Mouse (Mus musculus): ENCODE results near the gene Lgmn. TPM values are rescaled to one million over a fixed set of nuclear protein-coding genes. Genes with fewer than 3 reads are reported as not detected.

The Lgmn gene
- polyA plus RNA-seq, 1 experiment = 155 TPM

GRCm38 (mm10) chr12:102391982-102392381 lies 47.6 kb downstream of the Lgmn start:
- DNase-seq (ENCODE audit: low read depth) = no peak

GRCm38 (mm10) chr12:102391109-102391508 lies 48.5 kb downstream of the Lgmn start:
- no peak for DNase-seq (ENCODE audit: low read depth)

DNA sequence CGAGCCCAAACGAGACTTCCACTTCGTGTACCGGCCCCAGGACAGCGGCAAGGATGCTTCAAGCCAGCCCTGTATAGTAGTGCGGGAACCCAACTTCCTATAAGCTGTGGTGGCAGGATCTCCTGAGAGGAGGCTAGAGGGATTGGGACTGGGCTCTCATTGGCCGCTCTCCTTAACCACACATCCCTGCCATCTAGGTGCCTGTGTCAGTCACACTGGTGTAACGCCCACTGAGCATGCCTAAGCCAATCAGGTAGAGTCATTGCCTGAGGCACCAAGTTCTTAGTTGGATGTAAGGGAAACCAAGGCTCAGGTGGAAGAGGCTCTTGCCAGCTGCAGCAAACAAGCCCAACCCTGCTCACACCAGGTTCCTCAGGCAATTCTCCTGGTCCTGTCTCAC lies 49.6 kb downstream of the Lgmn start:
- DNase-seq (ENCODE audit: low read depth) = no peak

DNA sequence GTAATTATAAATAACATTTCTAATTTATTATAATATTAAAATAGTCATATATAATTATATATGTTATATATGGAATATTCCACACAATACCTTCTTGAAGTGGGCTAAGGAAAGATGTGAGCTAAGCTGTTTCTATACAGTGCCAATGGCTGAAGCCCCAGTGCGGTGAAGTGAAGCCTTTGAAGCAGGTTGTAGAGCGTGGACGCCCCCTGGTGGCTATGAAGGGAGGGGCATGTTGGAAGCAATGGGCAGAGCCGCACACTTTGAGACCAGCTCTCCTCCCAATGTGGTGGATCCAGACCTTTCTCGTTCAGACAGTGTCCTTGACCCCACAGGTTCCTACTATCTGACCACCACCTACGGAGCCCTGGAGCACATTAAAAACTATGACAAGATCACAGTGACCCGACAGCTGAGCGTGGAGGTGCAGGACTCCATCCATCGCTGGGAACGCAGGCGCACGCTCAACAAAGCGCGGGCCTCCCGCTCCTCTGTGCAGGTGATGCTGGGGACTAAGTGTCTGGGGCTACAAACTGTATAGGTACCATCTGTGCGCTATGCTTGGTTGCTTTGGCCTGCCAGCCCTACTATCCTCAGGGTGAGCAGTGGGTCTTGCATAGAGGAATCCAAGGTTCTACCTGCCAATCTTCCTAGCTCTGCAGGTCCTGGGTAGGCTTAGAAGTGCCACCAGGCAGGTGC lies 52.2 kb downstream of the Lgmn start:
- DNase-seq (ENCODE audit: low read depth) = no peak

GRCm38 (mm10) chr12:102384819-102385218 lies 54.8 kb downstream of the Lgmn start:
- DNase-seq (ENCODE audit: low read depth) = no peak

DNA sequence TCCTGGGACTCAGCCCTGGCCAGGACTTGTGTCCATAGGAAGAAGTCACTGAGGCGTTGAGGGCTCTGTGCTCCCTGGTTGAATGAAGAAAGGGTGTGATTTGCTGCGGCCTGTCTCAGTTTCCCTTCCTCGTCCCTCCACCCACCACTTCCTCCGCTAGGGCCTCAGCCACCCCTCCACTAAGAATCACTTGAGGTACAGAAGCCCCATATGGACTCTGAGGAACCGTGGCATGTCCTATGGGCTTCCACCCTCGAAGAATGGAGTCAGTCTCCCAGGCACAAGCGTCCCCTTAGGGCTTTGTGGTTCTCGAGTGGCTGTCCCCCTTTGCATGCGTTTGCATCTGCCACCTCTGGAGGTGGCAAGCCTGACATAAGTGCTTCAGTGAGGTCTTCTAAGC lies 56.3 kb downstream of the Lgmn start:
- DNase-seq (ENCODE audit: low read depth) = no peak

DNA sequence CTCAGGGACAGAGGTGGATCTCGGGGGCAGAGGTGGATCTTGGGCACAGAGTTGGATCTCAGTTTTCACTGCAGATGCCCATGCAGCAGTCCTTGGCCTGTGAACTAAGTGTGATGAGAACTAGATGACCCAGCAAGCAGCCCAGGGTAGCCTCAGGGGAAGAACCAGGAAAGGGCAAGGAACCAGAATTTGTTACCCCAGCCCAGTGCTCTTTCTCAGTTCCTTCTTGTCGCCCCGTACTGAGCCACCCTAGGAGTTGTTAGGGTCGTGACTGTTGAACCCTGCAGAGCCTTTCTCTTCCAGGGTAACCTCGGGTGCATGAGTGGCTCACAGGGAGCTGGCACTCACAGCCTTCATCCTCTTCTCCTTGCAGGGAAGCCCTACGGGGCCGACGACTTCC lies 57.4 kb downstream of the Lgmn start:
- DNase-seq (ENCODE audit: low read depth) = no peak

GRCm38 (mm10) chr12:102372322-102372721 lies 67.3 kb downstream of the Lgmn start:
- no peak for DNase-seq (ENCODE audit: low read depth)

DNA sequence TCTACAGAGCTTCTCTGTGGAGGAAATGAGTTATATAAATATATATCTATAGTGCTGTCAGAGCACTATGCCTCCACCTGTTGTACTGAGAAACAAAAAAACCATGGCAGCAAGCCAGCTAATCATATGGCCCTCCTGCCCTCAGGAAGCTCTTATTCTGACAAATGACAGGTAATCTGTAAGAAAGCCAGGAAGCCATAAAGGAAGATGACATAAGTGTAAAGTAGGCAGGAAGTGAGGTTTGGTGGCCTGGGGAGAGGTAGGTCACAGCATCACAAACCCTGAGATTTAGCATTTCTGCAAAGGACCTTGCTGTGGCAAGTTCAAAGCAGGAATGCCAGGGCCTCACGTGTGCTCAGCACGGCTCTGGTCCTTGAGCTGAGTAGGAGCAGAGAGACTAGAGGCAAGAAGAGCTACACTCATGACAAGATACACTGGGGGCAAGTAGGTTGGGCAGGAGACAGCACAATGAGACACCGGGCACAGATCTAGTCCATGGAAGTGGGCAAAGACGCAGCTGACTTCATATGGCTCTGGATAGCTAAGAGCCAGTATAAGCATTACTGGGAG lies 68.6 kb downstream of the Lgmn start:
- DNase-seq (ENCODE audit: low read depth) = no peak

DNA sequence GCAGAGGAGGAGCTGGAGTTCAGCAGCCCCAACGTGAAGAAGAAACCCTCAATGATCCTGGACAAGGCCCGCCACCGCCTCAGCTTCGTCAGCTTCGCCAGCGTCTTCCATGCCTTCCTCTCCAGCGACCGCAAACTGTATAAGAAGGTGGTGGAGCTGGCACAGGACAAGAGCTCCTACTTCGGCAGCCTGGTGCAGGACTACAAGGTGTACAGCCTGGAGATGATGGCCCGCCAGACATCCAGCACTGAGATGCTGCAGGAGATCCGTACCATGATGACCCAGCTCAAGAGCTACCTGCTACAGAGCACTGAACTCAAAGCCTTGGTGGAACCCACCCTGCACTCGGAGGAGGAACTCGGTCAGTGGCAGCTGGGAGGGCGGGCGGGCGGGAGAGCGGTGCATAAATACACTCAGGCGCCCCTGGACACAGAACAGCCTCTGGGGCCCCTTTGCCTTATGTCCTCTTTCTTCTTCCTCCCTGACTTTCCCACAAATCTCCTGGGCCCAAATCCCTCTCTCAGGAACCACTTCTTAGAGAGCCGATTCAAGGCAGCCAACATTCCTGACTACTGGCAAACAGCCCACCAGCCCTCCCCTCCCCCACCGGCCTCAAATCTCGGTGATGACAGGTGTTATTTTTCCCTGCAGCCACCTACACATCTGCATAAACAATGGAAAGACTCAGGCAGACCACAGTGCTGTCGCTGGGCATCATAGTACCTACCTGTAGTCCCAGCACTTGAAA lies 70.0 kb downstream of the Lgmn start:
- no peak for DNase-seq (ENCODE audit: low read depth)

- DNase-seq (ENCODE audit: low read depth) = no peak
These were observed 71.1 kb downstream of the Lgmn start for GRCm38 (mm10) chr12:102368556-102368955.

GRCm38 (mm10) chr12:102368066-102368465 lies 71.5 kb downstream of the Lgmn start:
- no peak for DNase-seq (ENCODE audit: low read depth)

- no peak for DNase-seq (ENCODE audit: low read depth)
These were observed 72.5 kb downstream of the Lgmn start for GRCm38 (mm10) chr12:102367075-102367474.

DNA sequence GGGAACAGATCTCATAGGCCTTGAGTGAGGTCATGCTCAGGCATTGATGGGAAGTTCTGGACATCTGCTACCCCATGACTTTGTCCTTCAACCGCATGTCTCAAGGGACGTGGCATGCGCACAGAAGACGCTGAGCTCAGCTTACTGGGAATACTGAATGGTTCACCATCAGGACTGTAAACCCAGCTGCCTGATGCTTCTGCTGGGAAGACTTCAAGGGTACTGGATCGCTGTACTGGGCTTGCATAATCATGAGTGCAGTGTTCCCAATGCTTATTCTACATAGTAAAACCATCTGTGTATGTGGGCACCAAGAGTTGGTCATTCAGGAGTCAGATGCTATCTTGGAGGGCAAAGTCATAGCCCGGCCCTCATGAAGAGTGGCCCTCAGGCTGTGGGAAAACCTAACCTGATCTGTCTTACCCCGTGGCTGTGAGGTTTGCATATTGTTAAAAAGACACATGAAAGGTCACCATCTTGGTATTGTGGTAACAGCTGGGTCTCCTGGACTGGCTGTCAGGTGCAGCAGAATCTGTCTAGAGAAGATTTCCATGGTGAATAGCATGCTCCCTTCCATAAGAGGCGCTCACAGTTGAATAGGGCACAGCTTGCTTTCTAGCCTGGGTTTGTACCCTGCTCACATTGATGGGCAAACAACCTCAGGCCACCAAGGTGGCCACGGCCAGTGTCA lies 73.3 kb downstream of the Lgmn start:
- DNase-seq (ENCODE audit: low read depth) = no peak

GRCm38 (mm10) chr12:102365016-102365415 lies 74.6 kb downstream of the Lgmn start:
- no peak for DNase-seq (ENCODE audit: low read depth)

GRCm38 (mm10) chr12:102361189-102362161 lies 78.1 kb downstream of the Lgmn start:
- no peak for DNase-seq (ENCODE audit: low read depth)

GRCm38 (mm10) chr12:102359390-102359789 lies 80.2 kb downstream of the Lgmn start:
- DNase-seq (ENCODE audit: low read depth) = no peak

- no peak for DNase-seq (ENCODE audit: low read depth)
These were observed 82.8 kb downstream of the Lgmn start for GRCm38 (mm10) chr12:102356781-102357180.

DNA sequence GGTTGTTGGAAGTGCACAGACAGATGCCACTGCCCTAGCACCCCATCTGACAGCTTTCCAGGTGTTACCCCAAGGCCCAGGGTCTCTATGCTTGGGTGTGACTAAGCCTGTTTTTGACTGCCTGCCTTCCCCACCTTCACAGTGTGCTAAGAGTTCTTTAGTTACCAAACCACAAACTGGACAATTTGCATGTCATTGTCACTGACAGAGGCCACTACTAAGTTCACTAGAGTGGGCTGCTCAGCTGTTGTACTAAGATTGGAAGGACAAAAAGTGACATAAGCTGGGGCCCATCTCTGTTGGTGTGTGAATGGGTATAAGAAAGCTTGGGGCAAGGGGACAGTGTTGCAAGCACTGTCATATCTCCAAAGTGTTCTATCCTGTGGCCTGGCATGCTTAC lies 83.8 kb downstream of the Lgmn start:
- DNase-seq (ENCODE audit: low read depth) = no peak

DNA sequence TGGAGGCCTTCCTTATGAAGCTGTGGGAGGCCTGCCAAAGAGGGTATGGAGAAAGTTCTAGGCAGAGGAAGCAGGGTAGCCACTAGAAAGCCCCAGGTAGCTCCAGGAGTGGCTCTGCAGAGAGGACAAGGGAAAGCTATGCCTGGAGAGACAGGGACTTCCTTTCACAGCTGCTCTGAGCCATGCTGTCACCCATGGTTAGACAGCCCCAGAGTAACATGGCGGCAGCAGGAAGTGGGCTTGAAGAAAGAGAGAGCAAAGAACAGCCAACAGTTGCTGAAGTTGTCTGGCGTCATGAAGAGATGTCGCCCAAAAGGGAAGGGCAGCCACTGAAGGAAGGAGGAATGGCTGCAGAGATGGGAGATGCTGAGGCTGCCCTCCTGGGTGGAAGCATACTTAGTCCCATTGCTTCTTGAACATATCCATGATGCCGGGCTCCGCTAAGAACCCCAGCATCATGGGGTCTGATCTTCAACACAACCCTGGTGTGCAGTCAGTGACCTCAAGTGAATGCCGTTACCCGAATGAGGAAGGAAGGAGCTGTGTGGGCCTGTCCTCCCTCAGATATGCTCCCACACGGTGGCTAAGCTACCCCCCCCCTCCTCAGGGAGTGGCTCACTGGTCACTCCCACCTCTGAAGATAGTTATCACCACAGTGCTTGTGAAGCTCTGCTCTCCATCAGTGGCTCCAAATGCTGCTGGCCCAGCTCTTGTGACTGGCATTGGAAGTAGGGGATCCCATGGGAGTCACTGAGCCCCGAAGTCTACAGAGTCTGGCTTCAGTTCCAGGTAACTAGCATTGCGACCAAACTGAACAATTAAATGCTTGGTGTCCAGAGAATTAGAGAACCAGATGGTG lies 85.3 kb downstream of the Lgmn start:
- DNase-seq (ENCODE audit: low read depth) = no peak
